Mouse (Mus musculus) intestine, postnatal 0 days (tissue): Measurements from ENCODE around the gene Cux1. TPM values are rescaled to one million over a fixed set of nuclear protein-coding genes. Genes with fewer than 3 reads are reported as not detected.
A peak's percentile ranks its signal among the peaks of the same experiment; 100 is the strongest.

Experiments
- ATAC-seq: fragments of 200-750 bp; cut with Nextera tagmentation; 2 replicates; pipeline ENCODE4 v1.8.0; 2017; ENCODE audit warnings: mild to moderate bottlenecking, moderate TSS enrichment, moderate library complexity
- H3K27ac ChIP-seq: fragments of 300-500 bp; sonication (generic); 2 replicates; pipeline ENCODE4 v1.5.1; 2014; ENCODE audit warnings: mild to moderate bottlenecking, low read depth, low read length, moderate library complexity
- H3K27me3 ChIP-seq: fragments of 300-500 bp; sonication (generic); replicated peaks from 2 replicates; pipeline ENCODE4 v1.6.1; 2014; ENCODE audit warnings: low read length, mixed read lengths; ENCODE audit not compliant: control insufficient read depth, insufficient read depth
- H3K36me3 ChIP-seq: fragments of 300-500 bp; sonication (generic); 2 replicates; pipeline ENCODE4 v1.6.1; 2014; ENCODE audit warnings: mild to moderate bottlenecking, moderate library complexity; ENCODE audit not compliant: control insufficient read depth, insufficient read depth
- H3K4me1 ChIP-seq: fragments of 300-500 bp; sonication (generic); replicated peaks from 2 replicates; pipeline ENCODE4 v1.6.1; 2014; ENCODE audit warnings: antibody characterized with exemption, low read length, mixed read lengths; ENCODE audit not compliant: control insufficient read depth, insufficient read depth
- H3K4me2 ChIP-seq: fragments of 300-500 bp; sonication (generic); replicated peaks from 2 replicates; pipeline ENCODE4 v1.6.1; 2014; ENCODE audit warnings: low read depth, mild to moderate bottlenecking, moderate library complexity
- H3K4me3 ChIP-seq: fragments of 300-500 bp; sonication (generic); 2 replicates; pipeline ENCODE4 v1.5.1; 2014; ENCODE audit warnings: low read depth, low read length
- H3K9ac ChIP-seq: fragments of 300-500 bp; sonication (generic); 2 replicates; pipeline ENCODE4 v1.6.1; 2014; ENCODE audit warnings: mild to moderate bottlenecking, low read depth, low read length
- H3K9me3 ChIP-seq: fragments of 300-500 bp; sonication (generic); 2 replicates; pipeline ENCODE4 v1.6.1; 2016; ENCODE audit warnings: mixed run types; ENCODE audit not compliant: control insufficient read depth
- CTCF ChIP-seq: sonication (generic); IDR thresholded peaks from 2 replicates; pipeline ENCODE4 v1.5.1; 2016; ENCODE audit warnings: low read depth, mild to moderate bottlenecking, control low read depth, antibody characterized with exemption, moderate library complexity
- WGBS: fragments of 180-500 bp; shearing (Covaris S2); extraction: QIAGEN DNeasy Blood & Tissue Kit; methylation state at CpG from one replicate; pipeline ENCODE4 v1.1.7; 2014; 5-methylcytosine and 5-hydroxymethylcytosine counted together
- polyA plus RNA-seq: library from polyadenylated mRNA; unstranded; fragments of >200 nt; fragmentation: Nextera tagmentation; extraction: Ambion mirVana; gene quantifications from 2 replicates; pipeline ENCODE4 v1.2.1, GENCODE M21; 2015

Cux1 gene
- polyA plus RNA-seq, result 29.4 and 31.2 TPM in 2 replicates

GRCm38 (mm10) chr5:136567176-136568025, at the start of gene Cux1:
TSS of gene Cux1 (minus strand) at chr5:136567490.
- ATAC-seq, result peak; percentile 90
- peaks cover 3% of the 10 kb centered on the region; the same call in 1 of the 2 replicates for H3K4me1 ChIP-seq
- peak within 1 kb of the TSS; percentile 86 for H3K27ac ChIP-seq
- H3K36me3 ChIP-seq, result no peaks in the 10 kb centered on the region
- peak within 1 kb of the TSS; percentile 99 for H3K4me3 ChIP-seq
- H3K4me2 ChIP-seq, result peak within 1 kb of the TSS; percentile 100
- peak within 1 kb of the TSS; percentile 80 for H3K9ac ChIP-seq
- H3K27me3 ChIP-seq, result peaks cover 11% of the 10 kb centered on the region; the same call in 1 of the 2 replicates
- under 1% methylated on average over 54 of the region's 103 CpGs for WGBS
- peak; percentile 46 for TF ChIP-seq CTCF
- no peaks in the 10 kb centered on the region for H3K9me3 ChIP-seq

DNA sequence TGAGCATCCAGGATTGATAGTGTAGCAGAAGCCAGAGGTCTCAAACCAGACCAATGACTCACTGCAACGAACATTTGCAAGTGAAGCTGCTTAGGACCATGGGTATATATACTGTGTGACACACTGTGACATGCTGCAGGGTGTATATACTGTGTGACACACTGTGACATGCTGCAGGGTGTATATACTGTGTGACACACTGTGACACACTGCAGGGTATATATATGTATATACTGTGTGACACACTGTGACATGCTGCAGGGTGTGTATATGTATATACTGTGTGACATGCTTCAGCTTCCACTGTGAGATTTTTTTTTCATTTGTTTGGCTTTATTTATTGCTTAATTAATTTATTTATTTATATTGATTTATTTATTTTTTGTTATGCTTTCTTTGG, 45.1 kb upstream of the Cux1 start:
- H3K9me3 ChIP-seq, result no peaks in the 10 kb centered on the region
- H3K4me2 ChIP-seq, result no peak overlapping the region
- no peak overlapping the region for H3K27ac ChIP-seq
- H3K9ac ChIP-seq, result no peak overlapping the region
- no peak for TF ChIP-seq CTCF
- no peak overlapping the region for H3K4me3 ChIP-seq
- no peaks in the 10 kb centered on the region for H3K4me1 ChIP-seq
- ATAC-seq, result no peak
- no peaks in the 10 kb centered on the region for H3K36me3 ChIP-seq
- WGBS, result 67% methylated on average over 1 of the region's 1 CpGs
- no peaks in the 10 kb centered on the region for H3K27me3 ChIP-seq

DNA sequence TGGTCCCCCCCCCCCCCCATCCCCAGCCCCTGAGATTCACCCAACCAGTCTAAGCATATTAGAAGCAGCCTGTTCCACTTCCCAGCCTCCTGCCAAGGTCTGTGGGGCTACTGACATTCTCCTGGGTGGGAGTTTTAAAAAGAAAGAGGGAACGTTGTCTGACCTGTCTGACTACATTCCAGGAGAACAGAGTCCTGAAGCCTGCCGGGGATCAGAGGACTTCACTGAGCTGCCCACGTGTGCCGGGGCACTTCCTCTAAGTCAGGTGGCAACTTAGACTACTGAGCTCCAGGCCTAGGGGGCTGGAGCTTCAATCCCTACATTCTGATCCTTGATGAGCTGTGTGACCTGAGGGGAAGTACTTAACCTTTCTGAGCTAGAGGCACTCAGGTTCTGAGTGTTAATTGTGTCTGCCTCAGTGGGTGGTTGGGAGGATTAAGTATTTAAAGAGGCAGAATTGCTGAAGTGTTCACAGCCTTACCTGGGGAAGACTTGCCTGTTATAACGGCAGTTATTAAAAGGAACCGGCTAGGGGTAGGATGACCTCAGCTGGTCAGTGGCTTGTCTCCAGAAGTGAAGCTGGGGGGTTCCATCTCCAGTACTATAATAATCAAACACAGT, 41.6 kb upstream of the Cux1 start:
- no peaks in the 10 kb centered on the region for H3K9me3 ChIP-seq
- peak; percentile 61; the same call in 1 of the 2 replicates for ATAC-seq
- no peaks in the 10 kb centered on the region for H3K27me3 ChIP-seq
- TF ChIP-seq CTCF, result no peak
- H3K4me3 ChIP-seq, result no peak overlapping the region
- H3K4me1 ChIP-seq, result no peaks in the 10 kb centered on the region
- H3K4me2 ChIP-seq, result no peak overlapping the region
- H3K36me3 ChIP-seq, result no peaks in the 10 kb centered on the region
- 33% methylated on average over 6 of the region's 6 CpGs for WGBS
- H3K27ac ChIP-seq, result no peak overlapping the region
- no peak overlapping the region for H3K9ac ChIP-seq

DNA sequence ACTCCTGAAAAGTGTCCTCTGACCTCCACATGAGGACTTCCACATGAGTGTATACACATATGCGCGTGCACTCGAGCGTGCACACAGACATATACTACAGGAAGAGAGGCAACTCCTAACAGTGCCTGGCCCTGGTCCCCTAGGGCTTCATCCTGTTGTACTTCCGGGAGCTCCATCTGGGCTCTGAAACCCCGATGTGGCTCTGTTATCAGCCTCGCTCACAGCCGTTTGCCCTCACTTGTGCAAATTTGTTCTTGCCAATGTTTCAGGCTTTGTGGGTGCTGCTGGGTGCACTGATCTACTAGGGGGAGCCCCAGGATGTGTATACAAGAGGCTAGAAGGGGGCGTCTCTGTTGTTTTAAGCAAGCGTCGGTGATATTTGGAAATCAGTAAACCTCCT, 37.9 kb upstream of the Cux1 start:
- 65% methylated on average over 11 of the region's 11 CpGs for WGBS
- H3K9ac ChIP-seq, result no peak overlapping the region
- H3K36me3 ChIP-seq, result no peaks in the 10 kb centered on the region

DNA sequence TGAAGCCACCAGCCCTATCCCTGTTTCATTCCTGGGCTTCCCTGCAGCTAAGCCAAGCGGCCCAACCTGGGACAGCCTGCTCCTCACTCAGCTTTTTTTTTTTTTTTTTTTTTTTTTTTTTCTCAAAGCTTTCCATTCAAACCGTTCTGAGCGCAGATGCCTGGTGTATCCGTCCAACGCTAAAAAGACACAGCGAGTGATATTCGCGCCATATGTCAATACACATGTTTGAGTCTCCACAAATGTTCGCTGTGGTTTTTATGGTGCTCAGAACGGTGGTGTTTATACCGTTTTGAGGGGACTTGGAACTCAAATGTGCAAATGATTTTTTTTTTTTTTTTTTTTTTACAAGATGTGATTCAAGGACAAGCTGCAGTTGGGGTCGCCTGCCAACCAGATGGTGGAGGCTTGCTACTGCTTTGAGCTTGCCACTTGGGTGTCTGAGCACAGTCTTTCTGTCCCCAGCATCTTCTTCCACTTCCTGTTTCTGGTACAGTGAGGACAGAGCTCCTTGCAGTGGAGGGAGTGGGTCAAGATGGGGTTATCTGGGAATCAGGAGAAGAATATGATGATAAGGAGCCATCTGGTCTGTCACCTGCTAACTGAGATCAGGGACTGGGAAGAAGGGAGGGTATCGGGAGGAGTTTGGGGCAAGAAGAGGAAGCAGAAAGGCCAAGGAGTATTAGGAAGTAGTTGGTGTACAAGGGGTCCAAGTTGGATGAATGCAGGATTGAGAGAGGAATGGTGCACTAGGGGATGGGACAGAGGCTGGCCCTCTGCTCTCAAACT, 36.1 kb upstream of the Cux1 start:
- no peak overlapping the region for H3K4me3 ChIP-seq
- no peak overlapping the region for H3K27ac ChIP-seq
- H3K27me3 ChIP-seq, result no peaks in the 10 kb centered on the region
- H3K9me3 ChIP-seq, result no peaks in the 10 kb centered on the region
- 80% methylated on average over 13 of the region's 13 CpGs for WGBS
- H3K4me2 ChIP-seq, result no peak overlapping the region
- H3K4me1 ChIP-seq, result no peaks in the 10 kb centered on the region
- TF ChIP-seq CTCF, result no peak
- H3K36me3 ChIP-seq, result no peaks in the 10 kb centered on the region
- ATAC-seq, result no peak
- no peak overlapping the region for H3K9ac ChIP-seq

More for the DNA sequence above, 37.9 kb upstream of the Cux1 start:
- Histone ChIP-seq H3K4me1 (no peaks in the 10 kb centered on the region), H3K4me2 (no peak overlapping the region), H3K9me3 (no peaks in the 10 kb centered on the region), H3K4me3 (no peak overlapping the region), H3K27ac (no peak overlapping the region), H3K27me3 (no peaks in the 10 kb centered on the region)
- TF ChIP-seq CTCF, result no peak
- no peak for ATAC-seq

DNA sequence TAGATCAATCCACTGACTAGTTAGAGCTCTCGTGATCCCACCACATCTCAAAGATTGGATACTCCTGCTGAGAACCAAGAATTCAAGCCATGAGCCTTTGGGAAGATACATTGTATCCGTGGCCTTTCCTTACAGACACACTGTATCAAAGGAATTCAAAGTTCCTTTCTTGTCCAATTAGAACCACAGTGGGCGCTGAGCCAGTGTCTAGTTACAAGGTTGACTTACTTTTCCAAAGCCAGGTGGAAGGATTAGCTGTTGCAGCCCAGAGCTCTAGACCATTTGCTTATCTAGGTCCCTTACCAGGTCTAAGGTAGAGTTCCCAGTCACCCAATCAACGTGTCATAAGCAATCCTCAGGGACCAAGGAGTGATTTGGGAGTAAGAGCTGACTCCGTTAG, 33.2 kb upstream of the Cux1 start:
- no peak for TF ChIP-seq CTCF
- no peak for ATAC-seq
- 79% methylated on average over 5 of the region's 5 CpGs for WGBS
- Histone ChIP-seq H3K36me3 (no peaks in the 10 kb centered on the region), H3K4me2 (no peak overlapping the region), H3K4me1 (no peaks in the 10 kb centered on the region), H3K9me3 (no peaks in the 10 kb centered on the region), H3K4me3 (no peak overlapping the region), H3K9ac (no peak overlapping the region), H3K27me3 (no peaks in the 10 kb centered on the region), H3K27ac (no peak overlapping the region)
